Mouse (Mus musculus): ENCODE measurements around the gene Dpp6. TPM values are rescaled to one million over a fixed set of nuclear protein-coding genes. Genes with fewer than 3 reads are reported as not detected.
A peak's percentile ranks its signal among the peaks of the same experiment; 100 is the strongest.

The Dpp6 gene
- polyA plus RNA-seq (2014; fragmentation: Nextera tagmentation; extraction: Ambion mirVana) = 7.1 and 7.6 TPM in 2 replicates

DNA sequence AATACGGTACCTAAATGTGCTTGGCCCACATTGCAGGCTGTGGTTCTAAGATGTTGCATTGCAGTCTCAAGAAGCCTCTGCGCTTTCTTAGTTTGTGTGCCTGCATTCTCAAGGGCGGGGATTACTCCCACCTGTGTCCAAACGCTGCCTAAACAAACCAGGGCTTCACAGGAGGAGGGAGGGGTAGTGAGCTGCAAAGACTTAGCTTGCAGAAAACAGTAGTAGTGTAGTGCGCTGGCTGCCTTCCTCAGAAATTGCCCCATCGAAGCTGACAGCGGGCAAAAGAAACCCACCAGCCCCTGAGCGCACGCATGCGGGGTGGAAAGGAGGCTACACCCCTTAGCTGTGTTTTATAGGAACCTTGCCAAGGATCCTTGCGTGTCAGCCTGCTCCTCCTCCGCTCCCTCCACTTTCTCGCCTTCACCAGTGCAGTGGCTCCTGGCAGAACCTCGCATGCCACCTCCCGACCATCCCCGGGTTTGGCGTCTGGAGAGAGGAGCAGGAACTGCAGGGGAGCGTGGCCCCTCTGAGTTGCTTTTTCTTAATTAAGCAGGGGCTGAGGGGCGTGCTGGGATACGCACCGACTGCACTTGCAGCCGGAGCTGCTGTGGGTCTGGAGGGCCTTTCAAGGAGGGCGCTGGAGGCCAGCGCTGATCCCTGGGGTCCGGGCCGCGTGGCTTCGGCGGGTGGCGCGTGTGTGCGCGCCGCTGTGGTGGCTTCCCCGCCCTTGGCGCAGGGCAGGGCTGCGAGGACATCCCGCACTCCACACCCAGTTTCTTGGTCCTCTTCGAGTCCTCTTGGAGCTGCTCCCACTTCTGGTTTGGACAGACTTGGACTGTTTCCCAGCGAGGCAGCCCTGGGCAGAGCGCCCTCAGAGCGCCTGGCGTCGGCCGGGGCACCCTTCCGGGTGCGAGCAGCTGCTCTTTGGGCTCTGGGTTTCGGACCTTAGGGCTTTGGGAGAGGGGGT lies at the start of gene Dpp6:
TSS of gene Dpp6 (plus strand) at position 229 of the 967 bp plus-strand sequence.
- Histone ChIP-seq H3K4me2 (ENCODE audit: low read depth, low read length, severe bottlenecking) (peak within 1 kb of the TSS; percentile 60), H3K36me3 (ENCODE audit: control insufficient read depth, insufficient read depth, low read length) (no peaks in the 10 kb centered on the region), H3K9ac (ENCODE audit: low read length) (no peak within 1 kb of the TSS), H3K27ac (ENCODE audit: low read depth, low read length) (no peak within 1 kb of the TSS), H3K27me3 (ENCODE audit: control insufficient read depth, insufficient read depth, low read length) (peaks cover 20% of the 10 kb centered on the region), H3K4me1 (replicated peaks; ENCODE audit: control insufficient read depth, insufficient read depth, low read length) (0 out of 2 replicates have a peak, but pooled peaks cover 2% of the 10 kb centered on the region), H3K9me3 (ENCODE audit: control insufficient read depth, low read length) (no peaks in the 10 kb centered on the region), H3K4me3 (ENCODE audit: low read depth, low read length) (peak within 1 kb of the TSS; percentile 23)
- DNase-seq (ENCODE audit: low spot score) (peak; percentile 58), ATAC-seq (replicated peaks; ENCODE audit: low FRiP score) (no peak)
- 3% methylated on average over 48 of the region's 48 CpGs for WGBS

DNA sequence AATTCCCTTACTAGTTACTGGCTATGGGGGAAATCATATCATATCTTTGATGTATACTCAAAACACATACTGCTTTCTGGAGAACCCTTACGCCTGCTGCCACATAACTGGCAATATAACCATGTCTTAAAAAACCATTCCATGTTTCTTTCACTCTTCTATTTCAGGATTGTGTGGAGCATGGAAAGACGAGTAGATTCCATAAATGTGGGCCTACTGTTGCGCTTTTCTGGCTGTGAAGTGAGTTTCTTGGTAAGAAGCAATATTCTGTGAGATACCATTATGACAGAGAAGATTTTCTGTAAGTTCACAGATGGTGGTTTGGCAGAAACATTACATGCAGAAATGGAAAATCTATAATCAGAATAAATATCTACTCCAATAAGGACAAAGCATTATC lies 33.0 kb upstream of the Dpp6 start:
- ATAC-seq (replicated peaks; ENCODE audit: low FRiP score) (no peak), DNase-seq (ENCODE audit: low spot score) (no peak)
- no peak overlapping the region for H3K4me3 ChIP-seq (ENCODE audit: low read depth, low read length)
- WGBS = 78% methylated on average over 3 of the region's 3 CpGs
- no peak overlapping the region for H3K4me2 ChIP-seq (ENCODE audit: low read depth, low read length, severe bottlenecking)
- H3K9ac ChIP-seq (ENCODE audit: low read length) = no peak overlapping the region
- no peaks in the 10 kb centered on the region for H3K4me1 ChIP-seq (replicated peaks; ENCODE audit: control insufficient read depth, insufficient read depth, low read length)
- no peaks in the 10 kb centered on the region for H3K36me3 ChIP-seq (ENCODE audit: control insufficient read depth, insufficient read depth, low read length)
- no peak overlapping the region for H3K27ac ChIP-seq (ENCODE audit: low read depth, low read length)
- H3K9me3 ChIP-seq (ENCODE audit: control insufficient read depth, low read length) = no peaks in the 10 kb centered on the region
- H3K27me3 ChIP-seq (ENCODE audit: control insufficient read depth, insufficient read depth, low read length) = no peaks in the 10 kb centered on the region

GRCm38 (mm10) chr5:26795524-26795923 lies 21.5 kb upstream of the Dpp6 start:
- Histone ChIP-seq H3K9ac (ENCODE audit: low read length) (no peak overlapping the region), H3K27me3 (ENCODE audit: control insufficient read depth, insufficient read depth, low read length) (no peaks in the 10 kb centered on the region), H3K4me3 (ENCODE audit: low read depth, low read length) (no peak overlapping the region), H3K27ac (ENCODE audit: low read depth, low read length) (no peak overlapping the region), H3K36me3 (ENCODE audit: control insufficient read depth, insufficient read depth, low read length) (no peaks in the 10 kb centered on the region), H3K4me2 (ENCODE audit: low read depth, low read length, severe bottlenecking) (no peak overlapping the region), H3K4me1 (replicated peaks; ENCODE audit: control insufficient read depth, insufficient read depth, low read length) (no peaks in the 10 kb centered on the region), H3K9me3 (ENCODE audit: control insufficient read depth, low read length) (no peaks in the 10 kb centered on the region)
- no peak for ATAC-seq (replicated peaks; ENCODE audit: low FRiP score)
- WGBS = 94% methylated on average over 2 of the region's 2 CpGs
- no peak for DNase-seq (ENCODE audit: low spot score)

- Histone ChIP-seq H3K27ac (ENCODE audit: low read depth, low read length) (no peak overlapping the region), H3K9me3 (ENCODE audit: control insufficient read depth, low read length) (no peaks in the 10 kb centered on the region), H3K27me3 (ENCODE audit: control insufficient read depth, insufficient read depth, low read length) (no peaks in the 10 kb centered on the region), H3K4me3 (ENCODE audit: low read depth, low read length) (no peak overlapping the region), H3K9ac (ENCODE audit: low read length) (no peak overlapping the region), H3K36me3 (ENCODE audit: control insufficient read depth, insufficient read depth, low read length) (no peaks in the 10 kb centered on the region), H3K4me2 (ENCODE audit: low read depth, low read length, severe bottlenecking) (no peak overlapping the region), H3K4me1 (replicated peaks; ENCODE audit: control insufficient read depth, insufficient read depth, low read length) (no peaks in the 10 kb centered on the region)
- 93% methylated on average over 1 of the region's 1 CpGs for WGBS
- no peak for DNase-seq (ENCODE audit: low spot score)
- ATAC-seq (replicated peaks; ENCODE audit: low FRiP score) = no peak
Measured at GRCm38 (mm10) chr5:26835972-26836371, 19.0 kb downstream of the Dpp6 start.

GRCm38 (mm10) chr5:26841151-26841550 lies 24.1 kb downstream of the Dpp6 start:
- Histone ChIP-seq H3K4me1 (replicated peaks; ENCODE audit: control insufficient read depth, insufficient read depth, low read length) (no peaks in the 10 kb centered on the region), H3K36me3 (ENCODE audit: control insufficient read depth, insufficient read depth, low read length) (no peaks in the 10 kb centered on the region), H3K9ac (ENCODE audit: low read length) (no peak overlapping the region), H3K4me3 (ENCODE audit: low read depth, low read length) (no peak overlapping the region), H3K9me3 (ENCODE audit: control insufficient read depth, low read length) (no peaks in the 10 kb centered on the region), H3K27me3 (ENCODE audit: control insufficient read depth, insufficient read depth, low read length) (no peaks in the 10 kb centered on the region), H3K4me2 (ENCODE audit: low read depth, low read length, severe bottlenecking) (no peak overlapping the region), H3K27ac (ENCODE audit: low read depth, low read length) (no peak overlapping the region)
- 24% methylated on average over 4 of the region's 4 CpGs for WGBS
- no peak for DNase-seq (ENCODE audit: low spot score)
- no peak for ATAC-seq (replicated peaks; ENCODE audit: low FRiP score)

GRCm38 (mm10) chr5:26854746-26855145 lies 37.7 kb downstream of the Dpp6 start:
- H3K27ac ChIP-seq (ENCODE audit: low read depth, low read length) = no peak overlapping the region
- WGBS = 68% methylated on average over 4 of the region's 4 CpGs
- ATAC-seq (replicated peaks; ENCODE audit: low FRiP score) = no peak

GRCm38 (mm10) chr5:26875449-26875848 lies 58.4 kb downstream of the Dpp6 start:
- ATAC-seq (replicated peaks; ENCODE audit: low FRiP score) (no peak), DNase-seq (ENCODE audit: low spot score) (no peak)
- no peak overlapping the region for H3K9ac ChIP-seq (ENCODE audit: low read length)
- no peaks in the 10 kb centered on the region for H3K4me1 ChIP-seq (replicated peaks; ENCODE audit: control insufficient read depth, insufficient read depth, low read length)
- H3K4me3 ChIP-seq (ENCODE audit: low read depth, low read length) = no peak overlapping the region
- no peak overlapping the region for H3K27ac ChIP-seq (ENCODE audit: low read depth, low read length)
- H3K27me3 ChIP-seq (ENCODE audit: control insufficient read depth, insufficient read depth, low read length) = no peaks in the 10 kb centered on the region
- H3K9me3 ChIP-seq (ENCODE audit: control insufficient read depth, low read length) = no peaks in the 10 kb centered on the region
- no peak overlapping the region for H3K4me2 ChIP-seq (ENCODE audit: low read depth, low read length, severe bottlenecking)
- H3K36me3 ChIP-seq (ENCODE audit: control insufficient read depth, insufficient read depth, low read length) = no peaks in the 10 kb centered on the region

More at GRCm38 (mm10) chr5:26854746-26855145, 37.7 kb downstream of the Dpp6 start:
- no peak for DNase-seq (ENCODE audit: low spot score)
- Histone ChIP-seq H3K4me1 (replicated peaks; ENCODE audit: control insufficient read depth, insufficient read depth, low read length) (no peaks in the 10 kb centered on the region), H3K9ac (ENCODE audit: low read length) (no peak overlapping the region), H3K36me3 (ENCODE audit: control insufficient read depth, insufficient read depth, low read length) (no peaks in the 10 kb centered on the region), H3K4me2 (ENCODE audit: low read depth, low read length, severe bottlenecking) (no peak overlapping the region), H3K27me3 (ENCODE audit: control insufficient read depth, insufficient read depth, low read length) (no peaks in the 10 kb centered on the region), H3K9me3 (ENCODE audit: control insufficient read depth, low read length) (no peaks in the 10 kb centered on the region), H3K4me3 (ENCODE audit: low read depth, low read length) (no peak overlapping the region)

- ATAC-seq (replicated peaks; ENCODE audit: low FRiP score) = no peak
- WGBS = 71% methylated on average over 1 of the region's 1 CpGs
Measured at GRCm38 (mm10) chr5:26887496-26887895, 70.5 kb downstream of the Dpp6 start.

More at GRCm38 (mm10) chr5:26887496-26887895, 70.5 kb downstream of the Dpp6 start:
- no peak overlapping the region for H3K9ac ChIP-seq (ENCODE audit: low read length)
- no peak overlapping the region for H3K4me3 ChIP-seq (ENCODE audit: low read depth, low read length)
- no peaks in the 10 kb centered on the region; the same call in 1 of the 2 replicates for H3K4me1 ChIP-seq (replicated peaks; ENCODE audit: control insufficient read depth, insufficient read depth, low read length)
- no peak overlapping the region for H3K27ac ChIP-seq (ENCODE audit: low read depth, low read length)
- H3K36me3 ChIP-seq (ENCODE audit: control insufficient read depth, insufficient read depth, low read length) = no peaks in the 10 kb centered on the region
- DNase-seq (ENCODE audit: low spot score) = no peak
- H3K4me2 ChIP-seq (ENCODE audit: low read depth, low read length, severe bottlenecking) = no peak overlapping the region
- H3K27me3 ChIP-seq (ENCODE audit: control insufficient read depth, insufficient read depth, low read length) = no peaks in the 10 kb centered on the region
- H3K9me3 ChIP-seq (ENCODE audit: control insufficient read depth, low read length) = no peaks in the 10 kb centered on the region

All from forebrain, embryonic 11.5 days (tissue).